Mouse (Mus musculus): ENCODE measurements around the gene Yipf4. TPM values are rescaled to one million over a fixed set of nuclear protein-coding genes. Genes with fewer than 3 reads are reported as not detected.
A peak's percentile ranks its signal among the peaks of the same experiment; 100 is the strongest.

Yipf4 gene
- polyA plus RNA-seq, 1 experiment from 2014 or later: 62.7 TPM

- WGBS: under 1% methylated on average over 68 of the region's 71 CpGs
- Histone ChIP-seq H3K4me2 (peak within 1 kb of the TSS; percentile 86), H3K27me3 (no peaks in the 10 kb centered on the region), H3K9me3 (replicated peaks) (no peaks in the 10 kb centered on the region), H3K4me1 (peaks cover 31% of the 10 kb centered on the region), H3K27ac (peak within 1 kb of the TSS; percentile 97), H3K9ac (peak within 1 kb of the TSS; percentile 86), H3K36me3 (ENCODE audit: poor library complexity, severe bottlenecking) (no peaks in the 10 kb centered on the region), H3K4me3 (peak within 1 kb of the TSS; percentile 66)
- peak; percentile 97 for ATAC-seq
Measured at GRCm38 (mm10) chr17:74527729-74528607, 38.7 kb downstream of the Yipf4 start, which contains the start of gene Birc6. Gene Birc6, plus strand, starts transcription at chr17:74528295.

- H3K9me3 ChIP-seq (replicated peaks): no peaks in the 10 kb centered on the region
- H3K27ac ChIP-seq: peak overlapping the region; percentile 97
- H3K9ac ChIP-seq: peak overlapping the region; percentile 86
- H3K4me2 ChIP-seq: peak overlapping the region; percentile 86
- peaks cover 31% of the 10 kb centered on the region for H3K4me1 ChIP-seq
- ATAC-seq: peak; percentile 63
- H3K27me3 ChIP-seq: no peaks in the 10 kb centered on the region
- H3K36me3 ChIP-seq (ENCODE audit: poor library complexity, severe bottlenecking): no peaks in the 10 kb centered on the region
- H3K4me3 ChIP-seq: peak overlapping the region; percentile 66
- under 1% methylated on average over 72 of the region's 72 CpGs for WGBS
Measured at GRCm38 (mm10) chr17:74528648-74529532, 39.6 kb downstream of the Yipf4 start.

- H3K4me3 ChIP-seq: peak overlapping the region; percentile 66
- H3K9ac ChIP-seq: peak overlapping the region; percentile 86
- H3K27me3 ChIP-seq: no peaks in the 10 kb centered on the region
- H3K9me3 ChIP-seq (replicated peaks): no peaks in the 10 kb centered on the region
- ATAC-seq: no peak
- 18% methylated on average over 3 of the region's 3 CpGs for WGBS
- no peaks in the 10 kb centered on the region for H3K36me3 ChIP-seq (ENCODE audit: poor library complexity, severe bottlenecking)
- peaks cover 31% of the 10 kb centered on the region for H3K4me1 ChIP-seq
- H3K4me2 ChIP-seq: peak overlapping the region; percentile 86
- H3K27ac ChIP-seq: no peak overlapping the region
Measured at GRCm38 (mm10) chr17:74529533-74529824, 40.2 kb downstream of the Yipf4 start.

- no peaks in the 10 kb centered on the region for H3K9me3 ChIP-seq (replicated peaks)
- H3K36me3 ChIP-seq (ENCODE audit: poor library complexity, severe bottlenecking): no peaks in the 10 kb centered on the region
- no peak for ATAC-seq
- no peaks in the 10 kb centered on the region for H3K27me3 ChIP-seq
- H3K4me3 ChIP-seq: no peak overlapping the region
- no peak overlapping the region for H3K4me2 ChIP-seq
- peaks cover 14% of the 10 kb centered on the region for H3K4me1 ChIP-seq
- 97% methylated on average over 4 of the region's 4 CpGs for WGBS
- H3K27ac ChIP-seq: no peak overlapping the region
- H3K9ac ChIP-seq: no peak overlapping the region
Measured at GRCm38 (mm10) chr17:74534971-74535370, 45.7 kb downstream of the Yipf4 start.

- H3K9ac ChIP-seq: no peak overlapping the region
- H3K27ac ChIP-seq: no peak overlapping the region
- no peaks in the 10 kb centered on the region for H3K4me1 ChIP-seq
- 86% methylated on average over 1 of the region's 1 CpGs for WGBS
- no peak overlapping the region for H3K4me2 ChIP-seq
- no peaks in the 10 kb centered on the region for H3K9me3 ChIP-seq (replicated peaks)
- ATAC-seq: no peak
- H3K4me3 ChIP-seq: no peak overlapping the region
- H3K36me3 ChIP-seq (ENCODE audit: poor library complexity, severe bottlenecking): no peaks in the 10 kb centered on the region
- H3K27me3 ChIP-seq: no peaks in the 10 kb centered on the region
Measured at GRCm38 (mm10) chr17:74537526-74537925, 48.2 kb downstream of the Yipf4 start.

GRCm38 (mm10) chr17:74543615-74544014 lies 54.3 kb downstream of the Yipf4 start:
- Histone ChIP-seq H3K27me3 (no peaks in the 10 kb centered on the region), H3K9ac (no peak overlapping the region), H3K4me3 (no peak overlapping the region), H3K4me2 (no peak overlapping the region), H3K4me1 (no peaks in the 10 kb centered on the region), H3K27ac (no peak overlapping the region), H3K9me3 (replicated peaks) (no peaks in the 10 kb centered on the region), H3K36me3 (ENCODE audit: poor library complexity, severe bottlenecking) (peaks cover 31% of the 10 kb centered on the region)
- WGBS: 95% methylated on average over 2 of the region's 2 CpGs
- no peak for ATAC-seq

Other genes starting within 250 kb of the Yipf4 start
- gene Memo1, start 194.0 kb upstream of the Yipf4 start, polyA plus RNA-seq (2015; fragmentation: Nextera tagmentation; extraction: Ambion mirVana): 73.5 and 81.0 TPM in 2 replicates
- 255 and 275 TPM in 2 replicates for gene Dpy30, start 165.5 kb upstream of the Yipf4 start, polyA plus RNA-seq (2015; fragmentation: Nextera tagmentation; extraction: Ambion mirVana)
- gene Spast, start 150.5 kb upstream of the Yipf4 start, polyA plus RNA-seq (2015; fragmentation: Nextera tagmentation; extraction: Ambion mirVana): 25.3 and 25.7 TPM in 2 replicates
- 28.8 and 33.2 TPM in 2 replicates for gene Slc30a6, start 93.9 kb upstream of the Yipf4 start, polyA plus RNA-seq (2015; fragmentation: Nextera tagmentation; extraction: Ambion mirVana)
- gene Nlrc4, start 30.4 kb upstream of the Yipf4 start, polyA plus RNA-seq (2015; fragmentation: Nextera tagmentation; extraction: Ambion mirVana): 0.23 and 0.31 TPM in 2 replicates
- gene Birc6, start 38.8 kb downstream of the Yipf4 start, polyA plus RNA-seq (2015; fragmentation: Nextera tagmentation; extraction: Ambion mirVana): 94.6 and 105 TPM in 2 replicates
- 14.8 and 17.4 TPM in 2 replicates for gene Ttc27, start 228.2 kb downstream of the Yipf4 start, polyA plus RNA-seq (2015; fragmentation: Nextera tagmentation; extraction: Ambion mirVana)

All from forebrain, embryonic 13.5 days (tissue).